Mouse (Mus musculus) MEL (cell line): Measurements from ENCODE around the gene Pafah2. TPM values are rescaled to one million over a fixed set of nuclear protein-coding genes. Genes with fewer than 3 reads are reported as not detected.

Experiments used
- DNase-seq: peaks from one replicate; pipeline ENCODE4 v3.0.0; 2011; ENCODE audit warnings: low read depth, low spot score
- H3K27ac ChIP-seq: 2 replicates; pipeline ENCODE4 v1.5.1; 2012; ENCODE audit warnings: low read depth, mild to moderate bottlenecking, control low read depth, low read length, moderate library complexity; ENCODE audit not compliant: control insufficient read depth
- H3K27me3 ChIP-seq, 2 experiments: fragments of 150-350 bp in 1 of 2; sonication (generic) in 1 of 2; 2 replicates each; pipeline ENCODE4 v1.6.1; 2012; ENCODE audit warnings: low read length in 2 of 2, mild to moderate bottlenecking in 2 of 2, improper control_type of control experiment in 1 of 2, moderate library complexity in 1 of 2; ENCODE audit not compliant: insufficient read depth in 2 of 2, control insufficient read depth in 1 of 2
- H3K36me3 ChIP-seq, 2 experiments: 2 replicates each; pipeline ENCODE4 v1.6.1; 2012 to 2014; ENCODE audit warnings: low read length in 2 of 2, improper control_type of control experiment in 1 of 2, inconsistent platforms in 1 of 2, mild to moderate bottlenecking in 1 of 2; ENCODE audit not compliant: insufficient read depth in 2 of 2, control insufficient read depth in 1 of 2
- H3K4me1 ChIP-seq, 2 experiments: fragments of 150-350 bp in 1 of 2; sonication (generic) in 1 of 2; 2 replicates each; pipeline ENCODE4 v1.6.1; 2012; ENCODE audit warnings: low read length in 2 of 2, improper control_type of control experiment in 1 of 2, mild to moderate bottlenecking in 1 of 2; ENCODE audit not compliant: insufficient read depth in 2 of 2, control insufficient read depth in 1 of 2
- H3K4me3 ChIP-seq, 2 experiments: fragments of 150-350 bp in 1 of 2; sonication (generic) in 1 of 2; 2 replicates each; pipeline ENCODE4 v1.5.1; 2012; ENCODE audit warnings: low read depth in 2 of 2, low read length in 2 of 2, mild to moderate bottlenecking in 2 of 2, moderate library complexity in 2 of 2, control low read depth in 1 of 2, improper control_type of control experiment in 1 of 2; ENCODE audit not compliant: control insufficient read depth in 1 of 2, insufficient read depth in 1 of 2
- H3K79me2 ChIP-seq: 2 replicates; pipeline ENCODE4 v1.6.1; 2012; ENCODE audit warnings: mild to moderate bottlenecking, low read length, moderate library complexity; ENCODE audit not compliant: control insufficient read depth, poor library complexity, insufficient read depth
- H3K9ac ChIP-seq: 2 replicates; pipeline ENCODE4 v1.6.1; 2012; ENCODE audit warnings: low read depth, mild to moderate bottlenecking, control low read depth, low read length, moderate library complexity; ENCODE audit not compliant: control insufficient read depth, poor library complexity, severe bottlenecking
- H3K9me3 ChIP-seq: fragments of 150-350 bp; sonication (generic); replicated peaks from 2 replicates; pipeline ENCODE4 v1.6.1; 2012; ENCODE audit warnings: mild to moderate bottlenecking, low read length, improper control_type of control experiment, moderate library complexity; ENCODE audit not compliant: insufficient read depth
- BHLHE40 ChIP-seq: IDR thresholded peaks from 2 replicates; pipeline ENCODE4 v1.6.1; 2012; ENCODE audit warnings: low read depth, mild to moderate bottlenecking, inconsistent platforms, low read length, improper control_type of control experiment, borderline replicate concordance
- CHD2 ChIP-seq: IDR thresholded peaks from 2 replicates; pipeline ENCODE4 v1.6.1; 2011; ENCODE audit warnings: low read length, improper control_type of control experiment
- E2F4 ChIP-seq: IDR thresholded peaks from 2 replicates; pipeline ENCODE4 v1.6.1; 2011; ENCODE audit warnings: low read depth, low read length, improper control_type of control experiment, borderline replicate concordance
- EP300 ChIP-seq, 2 experiments: IDR thresholded peaks; 2 replicates each; pipeline ENCODE4 v1.6.1; 2011; ENCODE audit warnings: improper control_type of control experiment in 2 of 2, low read length in 2 of 2, low read depth in 1 of 2, mild to moderate bottlenecking in 1 of 2
- HCFC1 ChIP-seq: IDR thresholded peaks from 2 replicates; pipeline ENCODE4 v1.6.1; 2012; ENCODE audit warnings: low read depth, mild to moderate bottlenecking, inconsistent platforms, low read length, improper control_type of control experiment, moderate library complexity
- MEF2A ChIP-seq: IDR thresholded peaks from 2 replicates; pipeline ENCODE4 v1.6.1; 2014; ENCODE audit warnings: low read depth, mild to moderate bottlenecking, inconsistent platforms, low read length, improper control_type of control experiment; ENCODE audit not compliant: poor library complexity, insufficient replicate concordance, severe bottlenecking; ENCODE audit errors: extremely low read depth
- MYC ChIP-seq: IDR thresholded peaks from 2 replicates; pipeline ENCODE4 v1.6.1; 2011; ENCODE audit warnings: low read depth, mild to moderate bottlenecking, low read length, improper control_type of control experiment, moderate library complexity
- POLR2A ChIP-seq, 2 experiments: IDR thresholded peaks; 2 replicates each; pipeline ENCODE4 v1.6.1; 2011 to 2012; ENCODE audit warnings: low read length in 2 of 2, mild to moderate bottlenecking in 2 of 2, control low read depth in 1 of 2, improper control_type of control experiment in 1 of 2, low read depth in 1 of 2, moderate library complexity in 1 of 2; ENCODE audit not compliant: control insufficient read depth in 1 of 2, insufficient read depth in 1 of 2, poor library complexity in 1 of 2
- POLR2AphosphoS5 ChIP-seq: IDR thresholded peaks from 2 replicates; pipeline ENCODE4 v1.6.1; 2012; ENCODE audit warnings: low read depth, borderline replicate concordance, mild to moderate bottlenecking, inconsistent platforms, low read length, moderate library complexity, mixed read lengths
- RCOR1 ChIP-seq: IDR thresholded peaks from 2 replicates; pipeline ENCODE4 v1.6.1; 2012; ENCODE audit warnings: low read depth, mild to moderate bottlenecking, inconsistent platforms, low read length, improper control_type of control experiment
- SIN3A ChIP-seq: IDR thresholded peaks from 2 replicates; pipeline ENCODE4 v1.6.1; 2012; ENCODE audit warnings: low read length, improper control_type of control experiment, inconsistent platforms
- TAL1 ChIP-seq: IDR thresholded peaks from 2 replicates; pipeline ENCODE4 v1.6.1; 2012; ENCODE audit warnings: mild to moderate bottlenecking, inconsistent platforms, low read length, moderate library complexity, mixed read lengths
- TCF12 ChIP-seq: IDR thresholded peaks from 2 replicates; pipeline ENCODE4 v1.6.1; 2014; ENCODE audit warnings: low read depth, mild to moderate bottlenecking, inconsistent platforms, low read length, improper control_type of control experiment, moderate library complexity
- USF2 ChIP-seq, 2 experiments: IDR thresholded peaks; 2 replicates each; pipeline ENCODE4 v1.6.1; 2011 to 2012; ENCODE audit warnings: improper control_type of control experiment in 2 of 2, low read length in 2 of 2, borderline replicate concordance in 1 of 2, inconsistent platforms in 1 of 2, low read depth in 1 of 2, mild to moderate bottlenecking in 1 of 2; ENCODE audit not compliant: insufficient read depth in 1 of 2
- ZC3H11A ChIP-seq: IDR thresholded peaks from 2 replicates; pipeline ENCODE4 v1.6.1; 2012; ENCODE audit warnings: low read depth, mild to moderate bottlenecking, inconsistent platforms, low read length, improper control_type of control experiment
- ZKSCAN1 ChIP-seq: IDR thresholded peaks from 2 replicates; pipeline ENCODE4 v1.6.1; 2012; ENCODE audit warnings: low read depth, mild to moderate bottlenecking, inconsistent platforms, low read length, improper control_type of control experiment, moderate library complexity
- ZNF384 ChIP-seq: IDR thresholded peaks from 2 replicates; pipeline ENCODE4 v1.6.1; 2012; ENCODE audit warnings: low read depth, mild to moderate bottlenecking, inconsistent platforms, low read length, improper control_type of control experiment
- polyA plus RNA-seq, 2 experiments: library from polyadenylated mRNA; stranded (reverse) in 1 of 2; unstranded in 1 of 2; fragments of >175 nt in 1 of 2; fragments of >200 nt in 1 of 2; gene quantifications; 2 replicates each; pipeline versions ENCODE4 v1.2.1 to v1.2.4; 2012; ENCODE audit warnings: low replicate concordance in 2 of 2, low read depth in 1 of 2; ENCODE audit not compliant: insufficient read length in 2 of 2, insufficient read depth in 1 of 2, missing spikeins in 1 of 2
- total RNA-seq: library from RNA; depleted of rRNA; stranded (reverse); fragments of 300-350 nt; gene quantifications from 2 replicates; pipeline ENCODE4 v1.2.3, GENCODE M21; 2012

Pafah2 gene
- total and polyA plus RNA-seq, 3 experiments: 6.0 to 10.6 TPM; not detected in 1

DNA sequence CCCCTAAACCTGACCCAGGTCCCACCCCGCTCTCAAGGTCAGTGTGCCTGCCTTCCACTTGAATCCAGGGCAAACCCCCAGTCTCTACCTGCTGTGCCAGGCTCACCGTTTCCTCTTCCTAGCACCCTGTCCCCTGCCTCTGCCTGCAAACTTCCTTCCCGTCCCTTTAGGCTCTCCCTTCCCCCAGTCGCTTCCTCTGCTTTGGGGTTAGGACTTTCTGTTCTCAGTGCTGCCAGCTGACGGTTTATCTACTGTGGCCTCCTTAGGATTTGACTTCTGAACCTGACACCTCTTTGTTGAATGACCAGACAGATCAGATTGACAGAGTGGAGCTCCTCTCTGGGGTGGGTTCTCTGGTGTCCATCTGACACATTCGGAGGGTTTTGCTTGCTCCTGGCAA lies 59.2 kb downstream of the Pafah2 start:
- H3K36me3 ChIP-seq: peaks cover 0 to 6% of the 10 kb centered on the region in 2 experiments; a peak in 2 of 4 replicates
- H3K9me3 ChIP-seq: no peaks in the 10 kb centered on the region
- H3K27ac ChIP-seq: no peak overlapping the region
- no peak overlapping the region for H3K4me3 ChIP-seq
- no peak for DNase-seq
- TF ChIP-seq CHD2 (no peak), USF2 (IDR thresholded peaks at IDR 0.05; ENCODE audit: borderline replicate concordance in 1 of 2, insufficient read depth in 1 of 2, low read depth in 1 of 2, low read length in 2 of 2) (no peak), POLR2AphosphoS5 (no peak), MYC (no peak), E2F4 (no peak), RCOR1 (no peak), EP300 (IDR thresholded peaks at IDR 0.05; ENCODE audit: low read depth in 1 of 2, low read length in 2 of 2) (no peak), SIN3A (no peak), TCF12 (no peak), ZNF384 (no peak), BHLHE40 (no peak), ZC3H11A (no peak), TAL1 (no peak), HCFC1 (no peak), POLR2A (IDR thresholded peaks at IDR 0.05; ENCODE audit: control insufficient read depth in 1 of 2, insufficient read depth in 1 of 2, low read depth in 1 of 2, low read length in 2 of 2, poor library complexity in 1 of 2) (no peak)
- peaks cover 5 to 7% of the 10 kb centered on the region in 2 experiments; a peak in 3 of 4 replicates for H3K27me3 ChIP-seq
- peaks cover 0 to 4% of the 10 kb centered on the region in 2 experiments; a peak in 1 of 4 replicates for H3K4me1 ChIP-seq
- no peaks in the 10 kb centered on the region for H3K79me2 ChIP-seq
- no peak overlapping the region for H3K9ac ChIP-seq

DNA sequence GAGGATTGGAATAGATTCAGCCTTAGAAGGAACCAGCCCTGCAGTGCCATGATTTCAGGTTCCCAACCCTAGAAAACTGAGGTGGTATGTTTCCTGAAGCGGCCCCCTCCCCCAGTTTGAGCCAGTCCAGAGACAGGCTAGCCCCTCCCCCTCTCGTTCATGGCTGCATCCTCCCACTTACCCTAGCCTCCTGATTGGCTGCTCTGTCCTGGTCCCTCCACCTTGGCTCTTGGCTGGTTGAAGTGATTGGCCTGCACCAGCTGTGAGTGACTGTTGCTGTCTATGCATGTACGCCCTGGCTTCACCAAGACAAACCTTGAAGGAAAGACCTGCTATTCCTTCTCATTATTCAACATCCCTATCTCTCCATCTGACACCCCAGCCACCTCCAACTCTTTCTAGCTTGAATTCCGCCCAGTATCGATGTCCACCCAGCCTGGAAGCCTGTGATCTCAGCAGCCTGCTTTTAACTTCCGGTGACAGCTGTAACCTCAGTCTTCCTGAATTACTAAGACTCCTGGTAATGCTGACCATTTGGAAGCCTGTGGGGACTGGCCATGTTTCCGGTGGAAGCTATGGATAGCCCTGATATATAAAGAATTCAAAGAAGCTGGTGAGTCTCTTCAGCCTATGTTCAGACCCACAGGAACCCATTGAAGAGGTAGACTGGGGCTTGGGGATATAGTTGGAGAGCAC lies 61.2 kb downstream of the Pafah2 start:
- Histone ChIP-seq H3K9me3 (no peaks in the 10 kb centered on the region), H3K27me3 (peaks cover 3 to 4% of the 10 kb centered on the region in 2 experiments; a peak in 2 of 4 replicates), H3K9ac (no peak overlapping the region), H3K36me3 (peaks cover 0 to 11% of the 10 kb centered on the region in 2 experiments; a peak in 2 of 4 replicates), H3K27ac (no peak overlapping the region), H3K4me1 (peaks cover 7 to 14% of the 10 kb centered on the region in 2 experiments), H3K4me3 (no peak overlapping the region), H3K79me2 (no peaks in the 10 kb centered on the region)
- no peak for DNase-seq
- TF ChIP-seq MEF2A: no peak
- no peak for TF ChIP-seq ZKSCAN1
